Mouse (Mus musculus) hindbrain, embryonic 14.5 days (tissue): ENCODE measurements around the gene Herc1. TPM values are rescaled to one million over a fixed set of nuclear protein-coding genes. Genes with fewer than 3 reads are reported as not detected.

Source experiments
- ATAC-seq: fragments of 200-750 bp; cut with Nextera tagmentation; 2 replicates; pipeline ENCODE4 v1.8.0; 2017; ENCODE audit warnings: moderate number of reproducible peaks, mild to moderate bottlenecking, moderate TSS enrichment, moderate library complexity; ENCODE audit not compliant: low FRiP score
- DNase-seq: peaks from one replicate; pipeline ENCODE4 v3.0.0-alpha.2; 2015; ENCODE audit warnings: low spot score
- H3K27ac ChIP-seq: fragments of 300-500 bp; sonication (generic); 2 replicates; pipeline ENCODE4 v1.5.1; 2014; ENCODE audit warnings: mild to moderate bottlenecking, moderate library complexity
- H3K27me3 ChIP-seq: fragments of 300-500 bp; sonication (generic); 2 replicates; pipeline ENCODE4 v1.6.1; 2014; ENCODE audit warnings: mild to moderate bottlenecking, low read length, mixed read lengths; ENCODE audit not compliant: control insufficient read depth, insufficient read depth
- H3K36me3 ChIP-seq: fragments of 300-500 bp; sonication (generic); replicated peaks from 2 replicates; pipeline ENCODE4 v1.6.1; 2014; ENCODE audit not compliant: control insufficient read depth, insufficient read depth
- H3K4me1 ChIP-seq: fragments of 300-500 bp; sonication (generic); replicated peaks from 2 replicates; pipeline ENCODE4 v1.6.1; 2014; ENCODE audit warnings: antibody characterized with exemption, low read length, mixed read lengths; ENCODE audit not compliant: control insufficient read depth, insufficient read depth
- H3K4me2 ChIP-seq: fragments of 300-500 bp; sonication (generic); replicated peaks from 2 replicates; pipeline ENCODE4 v1.6.1; 2014; ENCODE audit warnings: mild to moderate bottlenecking, moderate library complexity
- H3K4me3 ChIP-seq: fragments of 300-500 bp; sonication (generic); replicated peaks from 2 replicates; pipeline ENCODE4 v1.5.1; 2014; ENCODE audit warnings: mild to moderate bottlenecking, low read length
- H3K9ac ChIP-seq: fragments of 300-500 bp; sonication (generic); 2 replicates; pipeline ENCODE4 v1.6.1; 2014
- H3K9me3 ChIP-seq: fragments of 300-500 bp; sonication (generic); 2 replicates; pipeline ENCODE4 v1.6.1; 2016; ENCODE audit warnings: low read length; ENCODE audit not compliant: control insufficient read depth
- WGBS: fragments of 180-500 bp; shearing (Covaris S2); extraction: QIAGEN DNeasy Blood & Tissue Kit; methylation state at CpG from one replicate; pipeline ENCODE4 v1.1.7; 2014; 5-methylcytosine and 5-hydroxymethylcytosine counted together
- polyA plus RNA-seq: library from polyadenylated mRNA; unstranded; fragments of >200 nt; fragmentation: Nextera tagmentation; extraction: Ambion mirVana; gene quantifications from 2 replicates; pipeline ENCODE4 v1.2.1, GENCODE M21; 2014

The Herc1 gene
- polyA plus RNA-seq, 1 experiment from 2014 or later: 54.7 TPM

DNA sequence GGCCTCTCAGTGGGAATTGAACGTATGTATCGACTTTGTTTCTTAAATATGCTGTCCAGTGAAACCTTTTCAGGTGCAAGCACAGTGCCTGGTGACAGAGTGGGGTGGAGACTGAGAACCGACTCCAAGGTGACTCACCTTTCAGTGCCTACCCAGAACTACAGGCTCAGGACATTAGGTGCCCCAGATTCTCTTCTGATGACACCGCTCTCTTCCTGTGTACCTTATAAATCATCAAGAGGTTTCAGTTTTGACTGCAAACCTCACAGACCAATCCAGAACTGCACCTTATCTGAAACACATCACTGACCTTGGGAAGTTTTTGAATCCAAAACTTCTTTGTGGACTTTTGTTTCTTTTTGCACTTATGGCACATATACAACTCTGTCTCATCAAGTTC, 170.0 kb downstream of the Herc1 start:
- Histone ChIP-seq H3K4me2 (no peak overlapping the region), H3K27me3 (no peaks in the 10 kb centered on the region), H3K36me3 (peaks cover 90% of the 10 kb centered on the region), H3K4me1 (0 out of 2 replicates have a peak, but pooled peaks cover 6% of the 10 kb centered on the region), H3K9ac (no peak overlapping the region), H3K9me3 (no peaks in the 10 kb centered on the region), H3K27ac (no peak overlapping the region), H3K4me3 (no peak overlapping the region)
- WGBS: 96% methylated on average over 4 of the region's 4 CpGs
- no peak for ATAC-seq
- no peak for DNase-seq

GRCm38 (mm10) chr9:66521595-66521994, 171.3 kb downstream of the Herc1 start:
- no peaks in the 10 kb centered on the region for H3K9me3 ChIP-seq
- DNase-seq: no peak
- ATAC-seq: no peak
- peaks cover 92% of the 10 kb centered on the region for H3K36me3 ChIP-seq
- H3K9ac ChIP-seq: no peak overlapping the region
- H3K4me2 ChIP-seq: no peak overlapping the region
- 99% methylated on average over 3 of the region's 3 CpGs for WGBS
- no peak overlapping the region for H3K4me3 ChIP-seq
- H3K27me3 ChIP-seq: no peaks in the 10 kb centered on the region
- H3K4me1 ChIP-seq: 0 out of 2 replicates have a peak, but pooled peaks cover 6% of the 10 kb centered on the region
- no peak overlapping the region for H3K27ac ChIP-seq

DNA sequence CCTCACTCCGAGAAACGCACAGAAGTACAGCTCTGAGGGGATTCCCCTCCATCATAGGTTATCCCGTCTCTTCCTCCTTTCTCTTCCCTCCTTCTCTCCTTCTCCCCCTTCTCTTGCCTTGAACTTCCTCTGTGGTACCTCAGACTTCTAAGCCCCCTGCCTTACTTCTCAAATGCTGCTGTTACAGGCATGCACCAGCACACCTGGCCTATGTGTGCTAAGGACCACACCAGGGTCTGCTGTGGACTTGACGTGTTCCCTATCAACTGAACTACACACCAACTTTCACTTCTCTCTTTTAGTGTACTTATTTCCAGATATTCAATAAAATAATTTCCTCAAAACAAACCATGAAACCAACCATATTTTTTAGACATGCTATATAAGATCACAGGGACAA, 192.5 kb downstream of the Herc1 start:
- Histone ChIP-seq H3K4me3 (no peak overlapping the region), H3K36me3 (peaks cover 78% of the 10 kb centered on the region), H3K4me1 (no peaks in the 10 kb centered on the region), H3K27ac (no peak overlapping the region), H3K4me2 (no peak overlapping the region), H3K9me3 (no peaks in the 10 kb centered on the region), H3K27me3 (no peaks in the 10 kb centered on the region), H3K9ac (no peak overlapping the region)
- no peak for ATAC-seq
- DNase-seq: no peak
- WGBS: 86% methylated on average over 4 of the region's 4 CpGs

Other genes with a start within 250 kb of the Herc1 start
- 75.9 and 77.0 TPM in 2 replicates for gene Snx1, start 223.9 kb upstream of the Herc1 start, polyA plus RNA-seq
- 65.8 and 72.2 TPM in 2 replicates for gene Ciao2a, start 223.8 kb upstream of the Herc1 start, polyA plus RNA-seq
- gene Dapk2, start 192.2 kb upstream of the Herc1 start, polyA plus RNA-seq: 0.59 and 0.80 TPM in 2 replicates
- gene Fbxl22, start 164.1 kb downstream of the Herc1 start, polyA plus RNA-seq: 0.92 and 1.0 TPM in 2 replicates
- 64.8 and 72.7 TPM in 2 replicates for gene Usp3, start 242.7 kb downstream of the Herc1 start, polyA plus RNA-seq